Mouse (Mus musculus): ENCODE measurements at regions not wholly inside any gene's neighbourhood (a gene's known extent, or its start where the extent isn't known, plus 50 kb on each side); places are given as distances from the start of the nearest gene placed in this dataset.

GRCm38 (mm10) chr13:54311327-54312026 lies 59.7 kb upstream of the Cplx2 start:
- Histone ChIP-seq H3K4me2 (ENCODE audit: low read depth, low read length) (no peak overlapping the region), H3K4me1 (ENCODE audit: control insufficient read depth, insufficient read depth) (peaks cover 52% of the 10 kb centered on the region), H3K27me3 (ENCODE audit: control insufficient read depth, insufficient read depth, low read length) (no peaks in the 10 kb centered on the region), H3K9me3 (replicated peaks; ENCODE audit: control insufficient read depth, low read length) (no peaks in the 10 kb centered on the region), H3K27ac (ENCODE audit: low read depth) (no peak overlapping the region), H3K4me3 (ENCODE audit: low read depth, low read length) (no peak overlapping the region), H3K36me3 (replicated peaks; ENCODE audit: control insufficient read depth, insufficient read depth, low read length) (no peaks in the 10 kb centered on the region), H3K9ac (replicated peaks; ENCODE audit: low read depth, low read length) (no peak overlapping the region)
- TF ChIP-seq EP300 (IDR thresholded peaks at IDR 0.05; ENCODE audit: low read depth) (no peak), CTCF (IDR thresholded peaks at IDR 0.05; ENCODE audit: low read depth) (no peak)
- WGBS: 87% methylated on average over 4 of the region's 4 CpGs
- ATAC-seq (ENCODE audit: insufficient read depth, low read depth) (no peak), DNase-seq (ENCODE audit: low spot score) (no peak)

GRCm38 (mm10) chr13:54312405-54313185 lies 58.6 kb upstream of the Cplx2 start:
- ATAC-seq (ENCODE audit: insufficient read depth, low read depth) (peak; percentile 85), DNase-seq (ENCODE audit: low spot score) (peak; percentile 79)
- H3K9me3 ChIP-seq (replicated peaks; ENCODE audit: control insufficient read depth, low read length): no peaks in the 10 kb centered on the region
- 35% methylated on average over 18 of the region's 18 CpGs for WGBS
- H3K4me3 ChIP-seq (ENCODE audit: low read depth, low read length): no peak overlapping the region
- H3K36me3 ChIP-seq (replicated peaks; ENCODE audit: control insufficient read depth, insufficient read depth, low read length): no peaks in the 10 kb centered on the region
- no peak overlapping the region for H3K9ac ChIP-seq (replicated peaks; ENCODE audit: low read depth, low read length)
- H3K4me2 ChIP-seq (ENCODE audit: low read depth, low read length): 0 out of 2 replicates have a peak overlapping the region, but pooled peaks have one; percentile 16
- H3K27me3 ChIP-seq (ENCODE audit: control insufficient read depth, insufficient read depth, low read length): no peaks in the 10 kb centered on the region
- H3K4me1 ChIP-seq (ENCODE audit: control insufficient read depth, insufficient read depth): peaks cover 41% of the 10 kb centered on the region
- no peak for TF ChIP-seq CTCF (IDR thresholded peaks at IDR 0.05; ENCODE audit: low read depth)
- H3K27ac ChIP-seq (ENCODE audit: low read depth): peak overlapping the region; percentile 59

- Histone ChIP-seq H3K9me3 (replicated peaks; ENCODE audit: control insufficient read depth, low read length) (no peaks in the 10 kb centered on the region), H3K9ac (replicated peaks; ENCODE audit: low read depth, low read length) (no peak overlapping the region), H3K4me1 (ENCODE audit: control insufficient read depth, insufficient read depth) (peaks cover 21% of the 10 kb centered on the region; the same call in 1 of the 2 replicates), H3K27ac (ENCODE audit: low read depth) (no peak overlapping the region), H3K4me3 (ENCODE audit: low read depth, low read length) (no peak overlapping the region), H3K4me2 (ENCODE audit: low read depth, low read length) (no peak overlapping the region), H3K36me3 (replicated peaks; ENCODE audit: control insufficient read depth, insufficient read depth, low read length) (no peaks in the 10 kb centered on the region), H3K27me3 (ENCODE audit: control insufficient read depth, insufficient read depth, low read length) (no peaks in the 10 kb centered on the region)
- ATAC-seq (ENCODE audit: insufficient read depth, low read depth): no peak
- no peak for TF ChIP-seq CTCF (IDR thresholded peaks at IDR 0.05; ENCODE audit: low read depth)
- TF ChIP-seq EP300 (IDR thresholded peaks at IDR 0.05; ENCODE audit: low read depth): no peak
- 71% methylated on average over 3 of the region's 3 CpGs for WGBS
- no peak for DNase-seq (ENCODE audit: low spot score)
Observed at GRCm38 (mm10) chr13:54315333-54315732, 55.8 kb upstream of the Cplx2 start.

GRCm38 (mm10) chr13:54316907-54317306 lies 54.2 kb upstream of the Cplx2 start:
- Histone ChIP-seq H3K36me3 (replicated peaks; ENCODE audit: control insufficient read depth, insufficient read depth, low read length) (no peaks in the 10 kb centered on the region), H3K27ac (ENCODE audit: low read depth) (no peak overlapping the region), H3K27me3 (ENCODE audit: control insufficient read depth, insufficient read depth, low read length) (no peaks in the 10 kb centered on the region), H3K4me3 (ENCODE audit: low read depth, low read length) (no peak overlapping the region), H3K9me3 (replicated peaks; ENCODE audit: control insufficient read depth, low read length) (no peaks in the 10 kb centered on the region), H3K9ac (replicated peaks; ENCODE audit: low read depth, low read length) (no peak overlapping the region), H3K4me2 (ENCODE audit: low read depth, low read length) (no peak overlapping the region), H3K4me1 (ENCODE audit: control insufficient read depth, insufficient read depth) (peaks cover 18% of the 10 kb centered on the region; the same call in 1 of the 2 replicates)
- TF ChIP-seq CTCF (IDR thresholded peaks at IDR 0.05; ENCODE audit: low read depth): no peak
- no peak for TF ChIP-seq EP300 (IDR thresholded peaks at IDR 0.05; ENCODE audit: low read depth)
- 81% methylated on average over 6 of the region's 6 CpGs for WGBS
- no peak for DNase-seq (ENCODE audit: low spot score)
- ATAC-seq (ENCODE audit: insufficient read depth, low read depth): no peak

GRCm38 (mm10) chr13:54318161-54318560 lies 53.0 kb upstream of the Cplx2 start:
- Histone ChIP-seq H3K4me1 (ENCODE audit: control insufficient read depth, insufficient read depth) (peaks cover 6% of the 10 kb centered on the region; the same call in 1 of the 2 replicates), H3K9ac (replicated peaks; ENCODE audit: low read depth, low read length) (no peak overlapping the region), H3K4me2 (ENCODE audit: low read depth, low read length) (no peak overlapping the region), H3K4me3 (ENCODE audit: low read depth, low read length) (no peak overlapping the region), H3K27ac (ENCODE audit: low read depth) (no peak overlapping the region), H3K36me3 (replicated peaks; ENCODE audit: control insufficient read depth, insufficient read depth, low read length) (no peaks in the 10 kb centered on the region), H3K9me3 (replicated peaks; ENCODE audit: control insufficient read depth, low read length) (no peaks in the 10 kb centered on the region), H3K27me3 (ENCODE audit: control insufficient read depth, insufficient read depth, low read length) (no peaks in the 10 kb centered on the region)
- DNase-seq (ENCODE audit: low spot score): no peak
- TF ChIP-seq EP300 (IDR thresholded peaks at IDR 0.05; ENCODE audit: low read depth): no peak
- no peak for TF ChIP-seq CTCF (IDR thresholded peaks at IDR 0.05; ENCODE audit: low read depth)
- WGBS: 71% methylated on average over 4 of the region's 4 CpGs
- no peak for ATAC-seq (ENCODE audit: insufficient read depth, low read depth)

Data from heart, postnatal 0 days (tissue).